Mouse (Mus musculus): ENCODE data around the gene Rint1.
A peak's percentile ranks its signal among the peaks of the same experiment; 100 is the strongest.
"Not testable (repeated sequence)": the region's sequence is repeated elsewhere in the genome, so short reads cannot be mapped to it uniquely, and the experiment has no call there.

Gene Rint1

GRCm38 (mm10) chr5:23826321-23827004, 39.0 kb downstream of the Rint1 start:
- DNase-seq (ENCODE audit: low read depth, low spot score), result peak; percentile 36

- DNase-seq (ENCODE audit: low read depth, low spot score), result no peak
Observed at GRCm38 (mm10) chr5:23830897-23831752, 43.6 kb downstream of the Rint1 start.

GRCm38 (mm10) chr5:23835691-23836090, 48.2 kb downstream of the Rint1 start:
- DNase-seq (ENCODE audit: low read depth, low spot score), result not testable (repeated sequence)

GRCm38 (mm10) chr5:23838158-23838557, 50.6 kb downstream of the Rint1 start:
- no peak for DNase-seq (ENCODE audit: low read depth, low spot score)

- peak; percentile 97 for DNase-seq (ENCODE audit: low read depth, low spot score)
Observed at GRCm38 (mm10) chr5:23843674-23844530, 56.4 kb downstream of the Rint1 start, which contains the start of gene Tomm7. Gene Tomm7, minus strand, starts transcription at chr5:23844161.

- DNase-seq (ENCODE audit: low read depth, low spot score), result no peak
Observed at GRCm38 (mm10) chr5:23844531-23844841, 57.0 kb downstream of the Rint1 start.

GRCm38 (mm10) chr5:23845141-23845540, 57.6 kb downstream of the Rint1 start:
- no peak for DNase-seq (ENCODE audit: low read depth, low spot score)

- DNase-seq (ENCODE audit: low read depth, low spot score), result peak; percentile 69
Observed at GRCm38 (mm10) chr5:23850345-23851159, 63.0 kb downstream of the Rint1 start.

GRCm38 (mm10) chr5:23851160-23851555, 63.6 kb downstream of the Rint1 start:
- not testable (repeated sequence) for DNase-seq (ENCODE audit: low read depth, low spot score)

- not testable (repeated sequence) for DNase-seq (ENCODE audit: low read depth, low spot score)
Observed at GRCm38 (mm10) chr5:23852916-23853315, 65.4 kb downstream of the Rint1 start.

GRCm38 (mm10) chr5:23855484-23855883, 68.0 kb downstream of the Rint1 start:
- DNase-seq (ENCODE audit: low read depth, low spot score), result no peak

GRCm38 (mm10) chr5:23856164-23856563, 68.7 kb downstream of the Rint1 start:
- DNase-seq (ENCODE audit: low read depth, low spot score), result no peak

GRCm38 (mm10) chr5:23857189-23857588, 69.7 kb downstream of the Rint1 start:
- DNase-seq (ENCODE audit: low read depth, low spot score), result no peak

GRCm38 (mm10) chr5:23858001-23858400, 70.5 kb downstream of the Rint1 start:
- DNase-seq (ENCODE audit: low read depth, low spot score), result no peak

GRCm38 (mm10) chr5:23858643-23859042, 71.1 kb downstream of the Rint1 start:
- DNase-seq (ENCODE audit: low read depth, low spot score), result no peak

GRCm38 (mm10) chr5:23859087-23859718, 71.7 kb downstream of the Rint1 start:
- no peak for DNase-seq (ENCODE audit: low read depth, low spot score)

- DNase-seq (ENCODE audit: low read depth, low spot score), result no peak
Observed at GRCm38 (mm10) chr5:23859896-23860295, 72.4 kb downstream of the Rint1 start.

- DNase-seq (ENCODE audit: low read depth, low spot score), result no peak
Observed at GRCm38 (mm10) chr5:23861721-23862120, 74.2 kb downstream of the Rint1 start.

GRCm38 (mm10) chr5:23862291-23862690, 74.8 kb downstream of the Rint1 start:
- peak; percentile 63 for DNase-seq (ENCODE audit: low read depth, low spot score)

GRCm38 (mm10) chr5:23863166-23864053, 75.9 kb downstream of the Rint1 start:
- no peak for DNase-seq (ENCODE audit: low read depth, low spot score)
